Mouse (Mus musculus): ENCODE data around the gene Aaed1.
"Not testable (repeated sequence)": the region's sequence is repeated elsewhere in the genome, so short reads cannot be mapped to it uniquely, and the experiment has no call there.

The Aaed1 gene

DNA sequence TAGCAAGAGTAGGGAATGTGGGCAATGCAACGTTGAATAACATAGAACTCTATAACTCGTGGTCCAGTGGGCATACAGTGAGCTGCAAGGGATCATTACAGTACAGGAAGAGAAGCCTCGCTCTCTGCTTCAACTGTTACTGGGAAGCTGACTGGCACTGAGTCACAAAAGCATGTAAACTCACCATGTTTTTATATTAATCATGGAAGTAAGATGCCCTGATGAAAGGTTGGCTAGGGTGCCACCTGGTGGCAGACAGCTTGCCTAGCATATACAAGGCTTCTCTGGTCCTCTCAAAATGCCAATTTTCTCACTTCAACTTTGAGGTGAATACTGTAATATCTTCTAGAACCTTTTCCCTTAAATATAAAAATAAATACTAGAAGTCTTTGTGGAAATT, 6.4 kb downstream of the Aaed1 start:
- peak; percentile 63 for DNase-seq

DNA sequence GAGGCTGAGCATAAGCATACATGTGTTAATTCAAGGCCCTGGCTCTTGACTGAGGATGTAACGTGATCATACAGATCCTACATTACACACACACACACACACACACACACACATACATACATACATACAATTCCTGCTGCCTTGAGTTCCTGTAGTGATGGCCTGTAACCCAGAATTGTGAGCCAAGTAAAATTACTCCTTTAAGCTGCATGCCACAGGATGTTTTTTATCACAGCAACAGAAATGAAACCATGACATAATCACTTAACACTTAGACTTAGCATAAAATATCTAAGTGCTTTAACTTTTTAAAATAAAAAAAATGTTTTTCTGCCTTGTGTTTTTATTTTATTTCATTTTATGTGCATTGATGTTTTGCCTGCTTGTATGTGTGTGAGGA, 13.4 kb downstream of the Aaed1 start:
- DNase-seq = no peak

DNA sequence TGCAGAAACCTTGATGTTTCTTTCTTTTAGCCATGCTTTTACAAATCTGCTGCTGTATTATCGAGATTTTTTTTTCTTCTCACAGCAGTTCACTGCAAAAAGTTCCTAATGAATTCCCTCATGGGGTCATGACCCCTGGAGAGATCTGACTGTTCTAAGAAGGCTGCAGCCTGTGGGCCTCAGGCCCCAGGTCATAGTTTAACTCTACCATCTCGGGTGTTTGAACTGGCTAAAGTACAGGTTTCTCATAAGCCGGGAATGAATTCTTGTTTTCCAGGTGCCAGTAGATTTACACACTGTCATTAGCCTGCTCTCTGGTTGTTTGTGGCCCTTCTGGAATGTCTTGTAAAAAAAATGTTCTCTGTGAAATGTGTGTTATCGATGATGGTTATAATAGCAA, 25.7 kb downstream of the Aaed1 start:
- no peak for DNase-seq

DNA sequence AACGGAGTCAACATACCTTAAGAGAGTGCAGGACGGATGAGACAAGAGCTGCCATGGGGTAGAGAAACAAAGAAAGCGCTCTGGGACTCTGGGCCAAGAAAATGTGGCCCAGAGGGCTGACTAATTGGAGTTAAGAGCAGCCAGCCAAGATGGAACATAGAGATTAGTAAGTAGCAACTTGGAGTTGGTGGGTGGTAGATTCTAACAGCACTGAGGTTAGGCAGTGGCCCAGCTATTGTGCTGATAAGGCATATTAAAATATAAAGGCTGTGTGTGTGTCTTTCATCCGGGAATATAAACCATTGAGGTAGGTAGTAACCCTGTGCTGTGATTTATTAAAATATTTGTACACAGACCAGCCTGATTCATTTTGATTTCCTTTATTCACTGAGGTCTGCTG, 26.2 kb downstream of the Aaed1 start:
- DNase-seq = no peak

DNA sequence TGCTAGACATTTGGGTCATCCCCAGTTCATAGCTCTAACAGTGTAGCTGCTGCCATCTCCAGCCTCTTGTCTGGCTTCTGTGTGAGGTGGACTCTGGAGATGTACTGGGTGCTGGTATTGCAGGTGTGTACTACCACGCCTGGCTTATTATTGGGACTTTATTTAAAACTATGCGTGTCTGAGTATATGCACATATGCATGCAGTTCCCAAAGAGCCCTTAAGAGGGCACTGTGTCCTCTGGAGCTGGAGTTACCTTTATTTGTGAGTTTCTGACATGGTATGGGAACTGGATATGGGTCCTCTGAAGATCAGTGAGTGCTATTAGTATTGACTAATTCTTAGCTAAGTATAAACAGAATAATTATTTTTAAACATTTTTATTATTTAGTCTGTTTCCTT, 27.8 kb downstream of the Aaed1 start:
- DNase-seq = no peak

DNA sequence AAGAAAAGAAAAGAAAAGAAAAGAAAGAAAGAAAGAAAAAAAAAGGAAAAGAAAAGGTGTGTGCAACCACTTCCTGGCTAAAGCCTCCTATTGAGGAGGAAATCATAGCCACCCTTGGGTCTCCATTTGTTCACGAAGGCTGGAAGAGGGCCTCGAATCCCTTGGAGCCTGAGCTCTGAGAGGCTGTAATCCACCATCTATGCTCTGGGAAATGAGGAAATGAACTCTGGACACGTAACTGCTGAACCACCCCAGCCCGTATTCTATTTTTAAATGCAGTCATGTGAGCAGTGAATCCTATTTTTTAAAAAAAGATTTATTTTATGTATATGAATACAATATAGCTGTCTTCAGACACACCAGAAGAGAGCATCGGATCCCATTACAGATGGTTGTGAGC, 31.6 kb downstream of the Aaed1 start:
- no peak for DNase-seq

DNA sequence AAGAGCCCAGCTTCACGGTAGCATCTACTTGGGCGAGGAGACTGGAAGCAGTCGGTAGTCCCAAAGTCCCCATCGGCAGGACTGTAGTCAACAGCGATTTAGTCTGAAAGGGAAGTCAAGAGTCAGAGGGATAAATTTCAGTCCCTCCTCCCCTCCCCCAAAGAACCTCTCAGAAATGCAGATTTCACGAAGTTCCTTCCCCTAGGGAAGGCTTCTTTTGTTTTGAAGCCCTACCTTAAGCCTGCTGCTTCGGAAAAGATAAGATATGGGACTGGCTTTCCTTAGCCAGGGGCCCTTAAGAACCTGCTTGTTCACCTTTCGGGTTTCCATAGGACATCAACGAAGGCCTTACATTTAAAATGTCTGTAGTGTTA, 36.8 kb downstream of the Aaed1 start:
- DNase-seq = no peak

DNA sequence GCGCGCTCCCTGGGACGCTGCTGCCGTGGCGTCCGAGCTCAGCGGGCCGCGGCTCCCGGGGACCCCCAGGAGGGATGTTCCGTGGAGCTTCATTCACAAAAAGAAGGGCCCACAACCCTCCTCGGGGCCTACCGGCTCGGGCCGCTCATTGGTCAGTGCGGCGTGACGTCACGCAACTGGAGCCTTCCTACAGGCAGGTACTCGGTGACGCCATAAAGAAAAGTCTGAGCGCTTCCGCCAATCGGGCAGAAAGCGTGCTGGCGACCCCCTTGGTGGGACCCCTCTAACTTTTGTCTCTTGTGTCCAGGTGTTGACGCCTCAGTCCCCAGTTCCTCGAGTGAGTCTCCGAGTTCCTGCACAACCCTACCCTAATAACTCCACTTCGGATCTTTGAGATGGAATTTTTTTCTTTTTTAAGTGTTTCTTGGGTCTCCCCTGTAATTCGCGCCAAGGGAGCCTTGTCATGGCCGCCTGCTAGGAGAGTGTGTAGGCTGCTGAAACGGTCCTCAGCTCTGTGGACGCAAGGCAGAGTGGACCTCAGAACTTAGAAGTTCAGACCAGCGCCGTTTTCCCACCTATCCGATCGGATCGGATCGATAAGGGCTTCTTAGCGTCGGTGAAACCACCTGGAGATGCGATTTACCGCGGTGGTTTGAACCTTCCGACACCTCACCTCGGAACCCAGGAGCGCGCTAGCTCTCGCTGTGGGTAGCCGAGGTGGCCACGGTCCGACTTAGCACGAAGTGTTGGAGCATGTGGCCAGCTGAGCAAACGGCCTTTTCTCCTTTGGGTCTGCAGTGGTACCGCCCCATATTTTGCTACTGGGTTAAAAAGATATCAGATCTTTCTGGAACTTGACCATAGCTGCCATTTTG, 37.4 kb downstream of the Aaed1 start, which contains the start of gene Cdc14b:
Gene Cdc14b (minus strand): TSS at position 412 of the 875 bp plus-strand sequence.
- DNase-seq = peak; percentile 65

DNA sequence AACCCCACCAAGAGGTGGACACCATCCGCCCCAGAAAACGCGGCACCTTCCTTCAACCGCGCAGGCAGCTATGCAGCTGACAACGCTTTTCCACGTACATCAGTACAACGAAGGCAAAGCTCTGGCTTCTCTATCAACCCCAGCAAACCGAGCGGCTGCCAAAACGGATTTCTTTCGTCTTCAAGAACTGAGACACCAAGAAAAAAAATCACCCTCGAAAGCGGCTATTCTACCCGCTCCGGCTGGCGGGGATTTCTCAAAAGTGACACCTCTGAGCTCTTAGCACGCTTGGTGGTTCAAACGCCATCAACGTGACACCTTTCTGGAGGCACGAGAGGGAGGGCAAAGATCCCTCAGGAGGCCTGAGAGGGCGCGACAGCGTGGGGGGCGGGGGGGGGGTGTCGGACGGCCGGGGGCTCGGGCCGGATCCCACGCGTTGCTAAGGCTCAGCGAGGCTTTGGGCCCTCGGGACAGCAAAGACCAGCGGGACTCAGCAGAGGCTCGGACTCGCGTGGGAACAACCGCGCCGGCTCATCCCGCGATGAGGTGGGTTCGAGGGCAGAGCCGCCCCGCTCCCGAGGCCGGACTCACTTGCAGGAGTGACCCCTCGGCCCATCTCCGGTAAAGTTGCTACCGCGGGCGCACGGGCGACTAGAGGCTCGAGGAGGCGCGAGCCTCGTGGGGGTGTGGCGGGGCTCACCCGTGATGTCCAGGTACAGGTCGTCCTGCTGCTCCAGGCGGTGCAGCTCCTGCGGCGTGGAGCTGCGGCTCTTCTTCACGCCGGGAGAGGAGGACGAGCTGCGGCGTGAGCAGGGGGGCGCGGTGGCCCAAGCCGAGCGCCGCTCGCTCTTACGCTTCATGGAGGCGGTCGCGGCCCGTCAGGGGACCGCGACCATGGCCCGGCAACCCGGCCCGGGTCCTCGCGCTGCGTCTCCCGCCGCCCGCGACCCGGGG, 38.3 kb downstream of the Aaed1 start:
- peak; percentile 9 for DNase-seq

DNA sequence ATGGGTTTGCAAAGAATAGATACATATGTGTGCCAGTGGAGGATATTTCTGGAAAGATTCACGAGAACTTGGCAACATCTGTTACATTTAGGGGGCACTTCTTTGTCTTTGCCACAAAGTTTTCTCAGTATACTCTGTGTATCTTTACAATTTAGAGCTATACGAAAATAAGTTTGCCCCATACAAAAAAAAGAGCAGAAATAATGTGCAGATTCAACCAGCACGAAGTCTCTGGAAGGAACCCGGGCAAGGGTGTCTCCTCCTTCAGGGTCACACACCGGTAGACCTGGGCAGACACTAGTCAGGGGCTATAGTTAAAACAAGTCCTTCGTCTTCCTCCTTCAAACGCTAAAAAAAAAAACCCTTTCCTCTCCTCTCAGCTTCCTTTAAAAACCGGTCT, 39.2 kb downstream of the Aaed1 start:
- DNase-seq = no peak

DNA sequence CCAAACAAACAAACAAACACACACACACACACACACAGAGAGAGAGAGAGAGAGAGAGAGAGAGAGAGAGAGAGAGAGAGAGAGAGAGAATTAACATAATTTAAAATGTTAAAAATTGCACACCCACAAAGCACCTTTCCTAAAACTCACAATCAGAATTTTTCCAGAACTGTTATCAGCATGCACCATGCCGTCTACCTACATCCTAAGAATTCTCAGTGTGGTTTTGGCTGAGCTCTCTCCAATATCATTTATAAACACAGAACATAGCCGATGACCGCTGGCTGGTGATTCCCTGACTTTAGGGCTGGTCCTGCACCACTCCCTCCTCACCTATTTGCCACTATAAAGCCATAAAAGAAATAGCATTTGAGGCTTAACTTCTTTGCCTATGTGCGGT, 44.1 kb downstream of the Aaed1 start:
- no peak for DNase-seq

DNA sequence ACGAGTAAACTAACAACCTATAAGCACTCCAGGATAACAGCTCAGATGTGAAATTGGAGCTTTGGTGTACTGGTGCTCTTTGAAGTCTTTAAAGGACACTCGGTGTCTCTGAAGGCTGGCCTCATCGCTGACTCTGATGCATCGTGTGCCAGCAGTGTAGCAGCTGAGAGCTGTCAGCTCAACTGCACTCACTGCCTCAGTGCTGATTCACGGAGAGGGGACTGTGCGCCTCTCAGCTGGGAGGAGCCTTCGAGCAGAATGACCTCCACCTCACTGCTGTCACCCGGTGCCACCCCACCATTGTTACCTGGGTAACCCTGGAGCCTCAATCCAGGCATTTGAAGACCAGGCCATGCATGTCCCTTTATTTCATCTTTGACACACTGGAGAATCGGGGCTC, 45.4 kb downstream of the Aaed1 start:
- DNase-seq = peak; percentile 9

DNA sequence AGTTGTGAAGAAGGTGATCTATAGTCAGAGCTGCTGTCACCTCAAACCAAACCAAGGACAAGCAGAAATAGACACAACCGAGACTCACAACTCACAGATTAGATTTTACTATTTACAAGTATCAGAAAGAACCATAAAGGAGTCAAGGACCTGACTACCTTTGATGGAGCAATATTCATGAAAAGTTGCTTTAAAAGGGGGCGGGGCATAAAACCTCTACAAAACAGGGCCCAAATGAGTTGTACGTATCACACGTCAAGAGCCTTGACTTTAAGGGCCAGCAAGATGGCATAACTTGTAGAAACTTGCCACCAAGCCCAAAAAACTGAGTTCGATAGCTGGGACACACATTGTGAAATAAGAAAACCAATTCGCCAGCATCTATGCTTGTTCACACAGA, 47.9 kb downstream of the Aaed1 start:
- no peak for DNase-seq

DNA sequence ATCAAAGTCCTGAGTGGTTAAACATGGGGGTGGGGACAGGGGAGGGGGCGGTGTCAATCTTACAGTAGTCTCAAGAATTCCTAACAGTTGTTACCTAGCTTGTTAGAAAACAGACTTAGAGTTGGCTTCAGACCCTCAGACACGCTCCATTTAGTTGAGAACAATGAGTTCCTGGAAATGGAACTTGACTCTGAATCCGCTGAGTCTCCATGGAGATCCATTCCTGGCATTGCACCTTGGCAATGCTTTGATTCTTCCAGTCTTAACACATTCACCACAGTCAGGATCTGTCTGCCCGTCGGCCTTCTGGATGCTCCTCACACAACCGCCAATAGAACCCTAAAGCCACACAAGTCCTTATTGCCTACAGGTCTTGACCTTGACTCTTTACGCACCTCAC, 52.6 kb downstream of the Aaed1 start:
- DNase-seq = no peak

DNA sequence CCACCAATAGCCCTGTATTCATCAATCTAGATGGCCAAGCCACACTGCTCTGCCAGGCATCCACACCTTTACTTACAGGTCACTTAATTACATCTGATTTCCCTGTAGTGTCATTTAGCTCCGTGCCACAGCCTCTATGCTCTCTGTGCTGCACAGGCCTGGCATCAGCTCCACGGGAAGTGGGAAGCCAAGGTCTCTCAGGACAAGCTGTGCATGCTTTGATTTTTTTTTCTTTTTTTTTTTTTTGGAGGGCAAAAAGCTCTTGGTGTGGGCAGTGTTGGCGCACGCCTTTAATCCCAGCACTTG, 54.0 kb downstream of the Aaed1 start:
- DNase-seq = no peak

DNA sequence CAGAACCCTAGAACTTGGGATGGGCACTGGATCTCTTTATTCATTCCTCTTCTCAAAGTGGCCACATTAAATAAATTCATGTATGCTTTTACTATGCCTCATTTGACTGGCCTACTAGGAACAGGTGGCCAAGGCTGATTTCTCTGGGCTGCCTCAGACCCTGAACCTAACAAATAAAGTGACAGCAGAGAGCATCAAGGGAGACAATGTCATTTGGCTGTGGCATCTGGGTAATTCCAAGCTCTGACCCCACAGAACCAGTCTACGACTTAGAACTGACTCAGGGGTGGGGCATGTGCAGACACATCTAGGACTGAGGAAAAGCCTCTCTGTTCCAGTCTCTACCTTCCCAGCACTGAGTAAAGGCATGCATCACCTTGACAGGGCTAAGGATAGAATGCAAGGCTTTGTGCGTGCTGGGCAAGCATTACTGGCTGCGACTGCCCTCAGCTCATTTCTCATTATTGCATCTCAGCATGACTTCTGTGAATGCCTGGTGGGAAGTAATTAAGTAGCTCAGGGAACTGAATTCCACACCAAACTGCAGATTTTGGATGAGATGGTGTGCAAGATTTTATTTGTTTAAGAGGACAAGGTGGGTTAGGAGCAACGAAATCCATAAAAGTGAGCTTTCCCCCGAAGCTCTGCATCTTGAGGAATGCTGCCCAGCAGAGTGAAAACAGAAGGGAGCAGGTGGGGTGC, 54.5 kb downstream of the Aaed1 start:
- no peak for DNase-seq

DNA sequence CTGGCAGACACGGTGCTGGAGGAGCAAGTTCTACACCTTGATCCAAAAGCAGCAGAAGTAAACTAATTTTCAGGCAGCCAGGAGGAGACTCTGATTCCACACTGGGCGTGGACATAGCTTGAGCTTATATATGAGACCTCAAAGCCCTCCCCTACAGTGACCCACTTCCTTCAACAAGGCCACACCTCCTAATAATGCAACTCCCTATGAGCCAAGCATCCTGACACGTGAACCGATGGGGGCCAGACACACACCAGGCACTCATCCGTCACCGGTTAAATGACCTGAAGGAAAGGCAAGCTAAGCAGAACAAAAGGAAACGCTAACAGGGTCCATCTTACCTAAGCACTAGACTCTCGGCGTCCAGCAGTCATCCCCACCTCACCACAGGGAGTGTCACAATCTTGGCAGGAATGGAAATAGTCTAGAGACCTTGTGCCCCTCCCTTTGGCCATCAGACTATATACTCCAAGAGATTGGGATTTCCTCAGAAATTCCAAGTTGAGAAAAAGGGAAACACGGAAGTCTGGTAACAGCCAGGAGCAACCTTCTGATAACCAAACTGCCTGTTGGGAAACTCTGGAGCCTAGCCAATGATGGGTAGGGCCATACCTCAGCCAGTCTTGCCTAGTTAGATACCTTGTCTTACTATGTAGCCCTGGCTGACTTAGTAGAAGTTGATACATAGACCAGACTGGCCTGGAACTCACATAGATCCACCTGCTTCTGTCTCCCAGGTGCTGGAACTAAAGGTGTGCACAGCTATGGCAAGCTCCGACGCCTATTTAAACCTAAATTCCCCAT, 55.3 kb downstream of the Aaed1 start:
- DNase-seq = no peak

DNA sequence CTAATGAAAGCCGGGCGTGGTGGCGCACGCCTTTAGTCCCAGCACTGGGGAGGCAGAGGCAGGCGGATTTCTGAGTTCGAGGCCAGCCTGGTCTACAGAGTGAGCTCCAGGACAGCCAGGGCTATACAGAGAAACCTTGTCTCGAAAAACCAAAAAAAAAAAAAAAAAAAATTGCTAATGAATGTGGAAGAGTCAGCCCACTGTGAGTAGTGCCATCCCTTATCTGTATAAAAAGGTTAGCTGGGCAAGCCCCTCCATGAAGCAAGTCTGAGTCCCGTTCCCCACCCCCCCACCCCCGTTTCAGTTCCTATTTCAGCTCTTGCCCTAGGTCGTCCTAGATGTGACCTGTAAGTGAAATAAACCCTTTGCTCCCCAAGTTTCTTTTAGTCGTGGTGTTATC, 58.3 kb downstream of the Aaed1 start:
- not testable (repeated sequence) for DNase-seq

DNA sequence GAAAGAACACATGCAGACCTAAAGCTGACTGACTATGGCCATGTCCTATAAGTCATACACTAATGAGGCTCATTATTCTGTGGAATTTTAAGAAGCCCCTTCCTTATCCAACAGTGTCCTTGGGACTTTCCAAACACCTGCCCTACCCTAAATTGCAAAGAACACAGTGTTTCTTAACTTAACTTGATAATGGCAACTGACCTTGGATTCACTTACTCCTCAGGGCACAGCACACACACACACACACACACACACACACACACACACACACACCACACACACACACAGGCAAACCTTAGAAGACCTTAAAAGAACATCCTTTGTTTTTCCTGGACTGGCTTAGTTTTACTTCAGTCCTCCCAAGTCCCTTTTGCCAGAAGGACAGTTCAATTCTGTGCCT, 58.8 kb downstream of the Aaed1 start:
- no peak for DNase-seq

DNA sequence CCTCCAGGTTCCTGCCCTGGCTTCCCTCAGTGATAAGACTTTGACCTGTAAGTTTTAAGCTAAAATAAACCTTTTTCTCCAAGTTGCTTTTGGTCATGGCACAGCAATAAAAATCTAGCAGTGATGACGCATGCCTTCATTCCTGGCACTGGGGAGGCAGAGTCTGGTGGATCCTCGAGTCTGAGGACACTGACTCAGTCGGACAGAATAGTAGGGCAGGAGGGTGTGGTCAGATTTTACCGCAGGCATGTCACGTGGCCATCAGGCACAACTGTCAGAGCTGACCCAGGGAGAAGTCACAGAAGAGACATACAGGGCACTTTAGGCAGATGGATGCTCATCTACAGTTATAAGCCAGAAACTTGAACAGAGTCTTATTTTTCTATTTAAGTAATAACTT, 60.4 kb downstream of the Aaed1 start:
- DNase-seq = no peak

DNA sequence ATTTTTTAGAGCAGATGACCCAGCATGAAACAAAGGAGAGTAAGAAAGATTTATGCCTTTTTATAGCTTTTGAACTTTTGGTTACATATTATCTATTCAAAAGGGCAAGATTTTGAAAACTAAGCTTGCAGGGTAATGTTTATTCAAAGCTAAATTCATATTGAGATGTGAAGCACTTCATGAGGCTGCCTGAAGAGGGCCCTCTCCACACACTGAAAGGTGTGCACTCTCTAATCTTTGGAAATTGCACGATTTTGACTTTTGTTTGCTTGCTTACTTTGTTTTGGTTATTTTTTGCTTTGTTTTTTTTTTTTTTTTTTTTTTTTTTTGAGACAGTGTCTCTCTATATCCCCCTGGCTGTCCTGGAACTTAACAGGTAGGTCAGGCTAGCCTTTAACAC, 62.1 kb downstream of the Aaed1 start:
- peak; percentile 53 for DNase-seq

DNA sequence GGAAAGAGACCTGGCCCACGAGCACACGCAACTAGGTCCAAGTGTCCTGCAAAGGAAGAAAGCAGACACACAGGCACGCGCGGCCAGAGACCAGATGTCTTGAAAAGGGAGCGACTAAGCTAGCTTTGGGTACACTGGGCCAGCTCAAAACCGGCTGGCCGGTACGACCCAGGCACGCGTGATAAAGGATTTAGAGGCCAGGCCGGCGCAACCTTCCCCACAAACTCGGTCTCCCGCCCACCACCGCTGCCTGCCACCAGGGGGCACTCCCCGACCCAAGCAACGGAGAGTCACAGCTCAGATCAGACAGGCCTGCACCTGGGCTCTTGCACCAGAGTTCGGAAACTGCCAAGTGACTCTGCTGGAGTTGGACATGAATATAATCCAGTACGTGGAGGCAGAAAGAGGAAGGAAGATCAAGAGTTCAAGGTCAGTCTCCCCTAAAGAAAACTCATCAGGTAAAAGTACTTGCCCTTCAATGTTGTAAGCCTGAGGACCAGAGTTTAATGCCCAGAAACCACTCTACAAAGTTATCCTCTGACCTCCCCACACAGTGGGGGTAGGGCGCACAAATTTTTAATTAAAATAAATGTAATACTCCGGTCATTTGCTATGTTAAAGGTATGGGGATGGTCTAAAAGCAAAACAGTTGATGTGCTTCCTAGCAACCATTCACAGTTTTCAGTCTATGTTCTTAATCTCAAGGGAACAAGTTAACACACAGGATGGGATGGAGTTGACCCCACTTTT, 63.6 kb downstream of the Aaed1 start:
- DNase-seq = peak; percentile 93

Measured in lung, postnatal 14 days (tissue).